Mouse (Mus musculus): ENCODE results near the gene Vmn2r25.
"Not testable (repeated sequence)": the region's sequence is repeated elsewhere in the genome, so short reads cannot be mapped to it uniquely, and the experiment has no call there.

Vmn2r25 gene

DNA sequence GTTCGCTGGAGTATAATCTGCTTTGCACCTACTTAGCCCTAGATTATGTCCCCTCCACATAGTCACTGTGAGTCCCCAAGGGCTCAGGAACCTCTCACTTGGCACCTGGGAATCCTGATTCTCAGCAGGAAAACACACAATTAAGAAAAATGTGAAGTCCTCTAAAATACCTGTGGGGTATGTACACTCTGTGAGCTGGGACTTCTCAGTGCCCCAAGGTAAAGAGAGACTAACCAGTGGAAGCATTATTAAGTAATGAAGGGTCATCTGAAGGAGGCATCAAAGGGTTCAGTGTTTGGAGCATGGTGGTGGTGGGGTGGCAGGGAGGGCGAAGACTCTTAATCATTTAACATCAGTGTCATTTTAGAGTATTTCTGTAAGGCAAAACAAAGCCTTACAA is at the start of gene Vmn2r25:
Vmn2r25 (minus strand) TSS at position 101 of the 400 bp plus-strand sequence.
- in situ Hi-C loops (cut with MboI, MseI), result not testable (repeated sequence)

DNA sequence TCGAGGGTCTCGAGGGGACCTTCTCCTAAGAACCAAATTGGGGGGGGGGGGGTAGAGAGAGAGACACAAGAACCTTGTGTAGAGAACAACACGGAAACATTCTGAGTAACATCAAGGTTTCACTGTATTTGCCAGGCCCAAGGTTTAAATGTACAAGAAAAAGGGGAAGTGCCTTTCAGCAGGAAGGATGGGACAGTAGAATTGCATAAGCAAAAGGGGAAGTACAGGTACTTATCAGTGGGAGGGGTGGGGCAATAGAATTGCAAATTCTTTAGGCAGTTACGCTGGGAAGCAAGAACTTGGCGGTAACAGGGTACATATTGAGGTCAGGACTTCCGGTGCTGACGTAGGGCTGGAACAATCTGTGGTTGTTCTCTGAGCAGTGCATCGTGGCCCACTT is 33.3 kb downstream of the Vmn2r25 start:
- in situ Hi-C loops (cut with MboI, MseI), result no loop called here

- in situ Hi-C loops (cut with MboI, MseI), result not testable (repeated sequence)
Observed at GRCm38 (mm10) chr6:123810291-123810690, 43.0 kb downstream of the Vmn2r25 start.

DNA sequence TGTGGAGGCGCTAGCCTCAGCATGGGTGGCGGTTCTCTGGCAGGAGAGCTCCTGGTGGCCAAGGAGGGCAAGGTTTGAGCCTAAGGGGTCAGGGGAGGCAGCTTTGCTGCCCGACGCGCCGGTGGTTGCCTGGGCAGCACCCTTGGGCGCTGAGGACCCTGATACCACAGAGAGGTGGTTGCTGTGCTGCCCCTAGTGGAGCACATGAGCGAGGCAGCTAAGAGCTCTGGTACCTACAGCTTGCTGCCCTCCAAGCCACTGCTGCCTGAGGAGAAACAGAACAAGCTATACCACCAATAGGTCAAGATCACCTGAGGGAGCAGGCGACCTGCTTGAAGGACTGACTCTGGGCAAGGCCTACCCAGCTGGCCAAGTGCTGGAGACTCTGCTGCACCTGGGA is 59.5 kb downstream of the Vmn2r25 start:
- in situ Hi-C loops (cut with MboI, MseI), result no loop called here

GRCm38 (mm10) chr6:123784857-123785256 is 68.4 kb downstream of the Vmn2r25 start:
- in situ Hi-C loops (cut with MboI, MseI), result no loop called here

- in situ Hi-C loops (cut with MboI, MseI), result no loop called here
Observed at GRCm38 (mm10) chr6:123778579-123778978, 74.7 kb downstream of the Vmn2r25 start, which contains the start of gene Vmn2r24. Gene Vmn2r24 (plus strand): TSS chr6:123778879.
